Mouse (Mus musculus) cortical plate, adult 2 months (tissue): ENCODE results near the gene Golim4.

Source experiments
- CTCF ChIP-seq: fragments of 200-500 bp; IDR thresholded peaks from 2 replicates; pipeline ENCODE4 v1.5.1; 2011; ENCODE audit warnings: mild to moderate bottlenecking, control low read depth, low read length; ENCODE audit not compliant: insufficient read depth; ENCODE audit errors: extremely low read depth
- POLR2A ChIP-seq: fragments of 200-500 bp; IDR thresholded peaks from 2 replicates; pipeline ENCODE4 v1.6.1; 2011; ENCODE audit warnings: mild to moderate bottlenecking, low read length, control low read depth; ENCODE audit not compliant: insufficient read depth; ENCODE audit errors: extremely low read depth

DNA sequence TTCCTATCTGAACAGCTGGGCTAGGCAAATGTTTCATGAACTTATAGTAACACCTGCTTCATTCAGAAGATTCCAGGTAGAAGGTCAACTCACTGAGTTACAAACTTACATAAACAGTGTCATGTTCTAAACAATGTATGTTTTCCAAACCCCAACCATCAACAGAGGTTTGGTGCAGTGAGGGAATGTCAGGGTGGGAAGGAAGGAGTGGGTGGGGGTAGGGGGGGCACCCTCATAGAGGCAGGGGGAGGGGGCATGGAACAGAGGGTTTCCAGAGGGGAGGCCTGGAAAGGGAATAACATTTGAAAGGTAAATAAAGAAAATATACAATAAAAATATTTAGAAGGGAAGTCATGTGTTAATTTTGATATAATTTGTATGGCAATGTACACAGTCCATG, 46.0 kb downstream of the Golim4 start:
- no peak for TF ChIP-seq POLR2A
- no peak for TF ChIP-seq CTCF
